Mouse (Mus musculus) G1E (cell line): ENCODE data around the gene Cpt2.

Experiments used
- CTCF ChIP-seq: IDR thresholded peaks from 2 replicates; pipeline ENCODE4 v1.5.1; 2012; ENCODE audit warnings: low read depth, low read length, inconsistent platforms, mixed read lengths
- GATA1 ChIP-seq: IDR thresholded peaks from 2 replicates; pipeline ENCODE4 v1.6.1; 2012; ENCODE audit warnings: borderline replicate concordance, low read length, inconsistent platforms, mixed read lengths
- POLR2AphosphoS5 ChIP-seq: IDR thresholded peaks from 2 replicates; pipeline ENCODE4 v1.6.1; 2012; ENCODE audit warnings: low read depth, low read length, inconsistent platforms; ENCODE audit not compliant: insufficient replicate concordance

GRCm38 (mm10) chr4:107933239-107933638 is 9.8 kb upstream of the Cpt2 start:
- TF ChIP-seq CTCF (no peak), POLR2AphosphoS5 (no peak), GATA1 (no peak)
